ENCODE assay signal across 8 mouse cellular contexts in genomic region chr14:32513336-32514032, GRCm38 (mm10). TPM values are rescaled to one million over a fixed set of nuclear protein-coding genes. Genes with fewer than 3 reads are reported as not detected.
DNase-seq lines count a peak whose midpoint lies in the region; ATAC-seq and TF ChIP-seq lines count a peak whose summit lies in the region.

TSS of gene Ercc6 (plus strand) at chr14:32513521.

- intact Hi-C loops in left cerebral cortex, postnatal 10 days (cut with DNase I) = no loop called here

- H3K4me3 ChIP-seq in cortical plate, adult 2 months (ENCODE audit: insufficient read depth, low read length) = peak within 1 kb of the TSS; percentile 69

- peaks cover 2% of the 10 kb centered on the region; the same call in 1 of the 2 replicates for H3K4me1 ChIP-seq in cortical plate, adult 2 months (ENCODE audit: control insufficient read depth, insufficient read depth, low read length)

- ATAC-seq in activated CD4-positive, CD25-positive, alpha-beta regulatory T cell, adult 4 months = peak; percentile 88
- peak; percentile 91 for ATAC-seq in inflammation-experienced regulatory T-cells, adult 6 months
- peak; percentile 81 for ATAC-seq in megakaryocyte-erythroid progenitor cell, adult 5-6 weeks (replicated peaks; ENCODE audit: low FRiP score, low TSS enrichment, poor library complexity, severe bottlenecking)

- peak; percentile 94 for TF ChIP-seq POLR2A in cortical plate, adult 2 months (IDR thresholded peaks at IDR 0.05; ENCODE audit: extremely low read depth, insufficient read depth, low read length)

- DNase-seq in gastrocnemius, postnatal 10 days = peak; percentile 97
- peak; percentile 90 to 95 for DNase-seq in left cerebral cortex, postnatal 10 days (ENCODE audit: extremely low spot score in 1 of 2, low spot score in 2 of 2)
- peak; percentile 92 for DNase-seq in right cerebral cortex, postnatal 25 days
- peak; percentile 88 to 93 for DNase-seq in urinary bladder, postnatal 4 days (ENCODE audit: low spot score in 2 of 2)

- peak within 1 kb of the TSS; percentile 51; the same call in 1 of the 2 replicates for H3K27ac ChIP-seq in cortical plate, adult 2 months (ENCODE audit: insufficient read depth, low read length)

- TF ChIP-seq CTCF in cortical plate, adult 2 months (IDR thresholded peaks at IDR 0.05; ENCODE audit: extremely low read depth, insufficient read depth, low read length) = no peak

RNA-seq across cellular contexts. Expression of gene Ercc6, which starts in this region (rescaled TPM):
- polyA plus RNA-seq in activated CD4-positive, CD25-positive, alpha-beta regulatory T cell, adult 4 months (2017; shearing (Covaris generic)) = 1 to 10 TPM; 6.7 to 7.3 TPM
- polyA plus RNA-seq in cortical plate, adult 2 months (2012; rRNA removed) = 12.0 and 13.4 TPM in 2 replicates
- total RNA-seq in gastrocnemius, postnatal 10 days (2021) = 1 to 10 TPM; 5.8 to 8.8 TPM
- polyA plus RNA-seq in inflammation-experienced regulatory T-cells, adult 6 months (2017; shearing (Covaris generic)) = 1 to 10 TPM; 4.3 to 8.8 (median 5.5) TPM
- 10 to 100 TPM; 16.7 to 18.9 TPM for total RNA-seq in left cerebral cortex, postnatal 10 days (2021)
- 22.7 TPM in 2 replicates for total RNA-seq in megakaryocyte-erythroid progenitor cell, adult 5-6 weeks (2014; fragmentation: Nextera tagmentation)
- total RNA-seq in megakaryocyte-erythroid progenitor cell, adult 5-6 weeks (2017) = 20.9 and 27.3 TPM in 2 replicates

Comparison
In these comparisons a context has a peak if more than half of its experiments do, and no peak if none do; other contexts are left out.
1. Peak in every context shown above with its lines: DNase-seq, ATAC-seq, H3K4me3 ChIP-seq and H3K27ac ChIP-seq.